Comparison of ENCODE assay signal across 11 mouse cellular contexts in the genomic region with DNA sequence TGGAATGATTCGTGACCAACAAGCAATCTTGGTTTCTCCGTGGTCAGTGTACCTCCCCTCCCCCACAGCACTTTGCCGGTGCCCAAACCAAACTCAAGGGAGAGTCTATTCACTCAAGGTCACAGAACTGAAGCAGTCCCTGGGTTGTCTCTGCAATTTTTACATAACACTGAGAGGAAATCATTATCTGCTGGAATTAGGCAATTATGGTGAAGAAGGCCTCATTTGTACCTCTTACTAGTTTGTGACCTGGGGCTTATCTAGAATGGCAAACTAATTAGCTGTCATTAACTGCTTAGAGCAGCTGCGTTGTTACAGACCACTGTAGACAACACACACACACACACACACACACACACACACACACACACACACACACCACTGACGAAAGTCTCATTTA.
DNase-seq lines count a peak whose midpoint lies in the region; ATAC-seq and TF ChIP-seq lines count a peak whose summit lies in the region.
"Had no signal": no experiment of that assay in that cellular context is flagged by ENCODE, and none has a peak within 500 bp of the region (broad histone marks: within the 10 kb centered on the region; RNA-seq: fewer than 3 reads in every experiment).

No protein-coding gene starts in this region.

- no peak for TF ChIP-seq POLR2A in embryonic fibroblast, embryonic 13.5 days (IDR thresholded peaks at IDR 0.05; ENCODE audit: low read depth, low read length)

- H3K4me3 ChIP-seq in forebrain, embryonic 13.5 days, result no peak overlapping the region
- H3K4me3 ChIP-seq in forebrain, embryonic 16.5 days (replicated peaks; ENCODE audit: low read length), result no peak overlapping the region
- no peak overlapping the region for H3K4me3 ChIP-seq in midbrain, embryonic 12.5 days
- no peak overlapping the region for H3K4me3 ChIP-seq in midbrain, embryonic 10.5 days
- no peak overlapping the region for H3K4me3 ChIP-seq in embryonic fibroblast, embryonic 13.5 days (ENCODE audit: insufficient read depth, low read length)
- no peak overlapping the region for H3K4me3 ChIP-seq in neural tube, embryonic 14.5 days (ENCODE audit: low read depth, low read length)

- no peak for DNase-seq in midbrain, embryonic 10.5 days (ENCODE audit: low spot score)
- no peak for DNase-seq in lung, postnatal 36 days
- no peak for DNase-seq in cerebellum, adult 9-10 months
- DNase-seq: lung, postnatal 14 days had no signal

- H3K27ac ChIP-seq in forebrain, embryonic 13.5 days, result no peak overlapping the region
- H3K27ac ChIP-seq in forebrain, embryonic 16.5 days (ENCODE audit: low read length), result no peak overlapping the region
- no peak overlapping the region for H3K27ac ChIP-seq in midbrain, embryonic 12.5 days (replicated peaks)
- no peak overlapping the region for H3K27ac ChIP-seq in midbrain, embryonic 10.5 days (replicated peaks)
- 0 out of 2 replicates have a peak overlapping the region, but pooled peaks have one; percentile 4 for H3K27ac ChIP-seq in embryonic fibroblast, embryonic 13.5 days (ENCODE audit: insufficient read depth, low read length)
- H3K27ac ChIP-seq in neural tube, embryonic 14.5 days (ENCODE audit: low read depth, low read length), result no peak overlapping the region

- no peak overlapping the region for H3K9ac ChIP-seq in forebrain, embryonic 13.5 days
- no peak overlapping the region for H3K9ac ChIP-seq in forebrain, embryonic 16.5 days (replicated peaks; ENCODE audit: low read depth, low read length)
- no peak overlapping the region for H3K9ac ChIP-seq in midbrain, embryonic 12.5 days (replicated peaks)
- H3K9ac ChIP-seq in neural tube, embryonic 14.5 days (replicated peaks; ENCODE audit: low read depth, low read length), result no peak overlapping the region

- peaks cover 33% of the 10 kb centered on the region for H3K4me1 ChIP-seq in forebrain, embryonic 13.5 days
- peaks cover 12% of the 10 kb centered on the region for H3K4me1 ChIP-seq in forebrain, embryonic 16.5 days (replicated peaks; ENCODE audit: control insufficient read depth, insufficient read depth, low read length)
- peaks cover 28% of the 10 kb centered on the region for H3K4me1 ChIP-seq in midbrain, embryonic 12.5 days
- H3K4me1 ChIP-seq in midbrain, embryonic 10.5 days, result peaks cover 40% of the 10 kb centered on the region
- H3K4me1 ChIP-seq in embryonic fibroblast, embryonic 13.5 days (ENCODE audit: control insufficient read depth, insufficient read depth, low read length), result no peaks in the 10 kb centered on the region
- H3K4me1 ChIP-seq in neural tube, embryonic 14.5 days (ENCODE audit: control insufficient read depth, insufficient read depth, low read length), result 0 out of 2 replicates have a peak, but pooled peaks cover 3% of the 10 kb centered on the region

- peak; percentile 54 for ATAC-seq in forebrain, embryonic 13.5 days
- no peak for ATAC-seq in forebrain, embryonic 16.5 days
- 0 out of 2 replicates have a peak, but pooled peaks have one; percentile 13 for ATAC-seq in midbrain, embryonic 12.5 days (ENCODE audit: low FRiP score, low read depth)
- ATAC-seq in neural tube, embryonic 14.5 days (ENCODE audit: low read depth), result peak; percentile 22; the same call in 1 of the 2 replicates

- H3K4me2 ChIP-seq in forebrain, embryonic 13.5 days, result no peak overlapping the region
- H3K4me2 ChIP-seq in forebrain, embryonic 16.5 days (ENCODE audit: low read length), result no peak overlapping the region
- H3K4me2 ChIP-seq in midbrain, embryonic 12.5 days (replicated peaks), result no peak overlapping the region
- H3K4me2 ChIP-seq in neural tube, embryonic 14.5 days (ENCODE audit: low read depth, low read length), result no peak overlapping the region

- WGBS in forebrain, embryonic 13.5 days, result 8% methylated on average over 5 of the region's 5 CpGs
- 12% methylated on average over 5 of the region's 5 CpGs for WGBS in forebrain, embryonic 16.5 days
- 27% methylated on average over 5 of the region's 5 CpGs for WGBS in midbrain, embryonic 12.5 days
- 38% methylated on average over 5 of the region's 5 CpGs for WGBS in midbrain, embryonic 10.5 days
- WGBS in neural tube, embryonic 14.5 days, result 17% methylated on average over 5 of the region's 5 CpGs

- no peaks in the 10 kb centered on the region for H3K27me3 ChIP-seq in forebrain, embryonic 13.5 days
- no peaks in the 10 kb centered on the region for H3K27me3 ChIP-seq in forebrain, embryonic 16.5 days (replicated peaks; ENCODE audit: control insufficient read depth, insufficient read depth, low read length)
- H3K27me3 ChIP-seq in midbrain, embryonic 12.5 days, result no peaks in the 10 kb centered on the region; the same call in 1 of the 2 replicates
- 0 out of 2 replicates have a peak, but pooled peaks cover 5% of the 10 kb centered on the region for H3K27me3 ChIP-seq in midbrain, embryonic 10.5 days (ENCODE audit: low read depth, poor library complexity, severe bottlenecking)
- H3K27me3 ChIP-seq in neural tube, embryonic 14.5 days (ENCODE audit: control insufficient read depth, insufficient read depth, low read length), result no peaks in the 10 kb centered on the region
- H3K27me3 ChIP-seq: CH12.LX had no signal

- TF ChIP-seq CTCF in embryonic fibroblast, embryonic 13.5 days (IDR thresholded peaks at IDR 0.05; ENCODE audit: borderline replicate concordance, insufficient read depth, low read length), result no peak

- H3K9me3 ChIP-seq in forebrain, embryonic 13.5 days (replicated peaks), result no peaks in the 10 kb centered on the region
- no peaks in the 10 kb centered on the region for H3K9me3 ChIP-seq in forebrain, embryonic 16.5 days (ENCODE audit: control insufficient read depth, low read length)
- H3K9me3 ChIP-seq in midbrain, embryonic 12.5 days, result no peaks in the 10 kb centered on the region
- no peaks in the 10 kb centered on the region for H3K9me3 ChIP-seq in midbrain, embryonic 10.5 days (replicated peaks)
- H3K9me3 ChIP-seq in neural tube, embryonic 14.5 days (ENCODE audit: control insufficient read depth, low read length), result no peaks in the 10 kb centered on the region
- H3K9me3 ChIP-seq: limb, embryonic 10.5 days had no signal

- H3K36me3 ChIP-seq in forebrain, embryonic 13.5 days (ENCODE audit: poor library complexity, severe bottlenecking), result peaks cover 4% of the 10 kb centered on the region; the same call in 1 of the 2 replicates
- no peaks in the 10 kb centered on the region for H3K36me3 ChIP-seq in forebrain, embryonic 16.5 days (ENCODE audit: control insufficient read depth, insufficient read depth)
- H3K36me3 ChIP-seq in midbrain, embryonic 12.5 days, result no peaks in the 10 kb centered on the region
- no peaks in the 10 kb centered on the region for H3K36me3 ChIP-seq in midbrain, embryonic 10.5 days
- H3K36me3 ChIP-seq in neural tube, embryonic 14.5 days (ENCODE audit: control insufficient read depth, insufficient read depth, low read length), result no peaks in the 10 kb centered on the region
- H3K36me3 ChIP-seq: limb, embryonic 10.5 days had no signal
